Mouse (Mus musculus) brown adipose tissue, adult 24 weeks (tissue): ENCODE measurements around the gene Cyfip2. TPM values are rescaled to one million over a fixed set of nuclear protein-coding genes. Genes with fewer than 3 reads are reported as not detected.

Experiments
- H3K27ac ChIP-seq: fragments of 200-500 bp; replicated peaks from 2 replicates; pipeline ENCODE4 v1.5.1; 2012; ENCODE audit warnings: low read depth, mild to moderate bottlenecking, low read length
- H3K4me1 ChIP-seq: fragments of 200-500 bp; 2 replicates; pipeline ENCODE4 v1.6.1; 2012; ENCODE audit warnings: low read length, mixed read lengths; ENCODE audit not compliant: control insufficient read depth, insufficient read depth, insufficient read length
- H3K4me3 ChIP-seq: fragments of 200-500 bp; 2 replicates; pipeline ENCODE4 v1.5.1; 2012; ENCODE audit warnings: low read depth, mild to moderate bottlenecking, low read length, moderate library complexity; ENCODE audit not compliant: insufficient read depth
- polyA plus RNA-seq: library from polyadenylated mRNA; stranded (reverse); fragments of >200 nt; gene quantifications from 2 replicates; pipeline ENCODE4 v1.2.4, GENCODE M21; 2012; ENCODE audit not compliant: missing spikeins, insufficient read depth, insufficient read length

The Cyfip2 gene
- polyA plus RNA-seq, 1 experiment: 0.59 TPM

DNA sequence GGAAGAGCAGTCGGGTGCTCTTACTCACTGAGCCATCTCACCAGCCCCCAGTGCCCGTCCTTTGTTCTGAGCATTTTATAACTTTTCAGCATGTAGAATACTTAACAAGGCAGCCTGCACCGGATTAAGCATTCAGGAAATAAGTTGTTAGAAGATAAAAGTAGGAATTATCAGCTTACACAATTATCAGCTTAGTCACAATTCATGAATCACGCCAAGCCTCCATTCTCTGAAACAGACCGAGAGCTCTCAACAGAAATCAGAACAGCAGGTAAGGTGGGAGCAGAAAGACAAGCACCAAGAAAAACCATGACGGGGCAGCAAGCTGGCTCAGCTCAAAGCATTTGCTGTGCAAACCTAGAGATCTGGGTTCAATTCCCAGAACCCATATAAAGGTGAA lies 12.8 kb downstream of the Cyfip2 start:
- Histone ChIP-seq H3K4me3 (no peak overlapping the region), H3K27ac (no peak overlapping the region), H3K4me1 (no peaks in the 10 kb centered on the region)

DNA sequence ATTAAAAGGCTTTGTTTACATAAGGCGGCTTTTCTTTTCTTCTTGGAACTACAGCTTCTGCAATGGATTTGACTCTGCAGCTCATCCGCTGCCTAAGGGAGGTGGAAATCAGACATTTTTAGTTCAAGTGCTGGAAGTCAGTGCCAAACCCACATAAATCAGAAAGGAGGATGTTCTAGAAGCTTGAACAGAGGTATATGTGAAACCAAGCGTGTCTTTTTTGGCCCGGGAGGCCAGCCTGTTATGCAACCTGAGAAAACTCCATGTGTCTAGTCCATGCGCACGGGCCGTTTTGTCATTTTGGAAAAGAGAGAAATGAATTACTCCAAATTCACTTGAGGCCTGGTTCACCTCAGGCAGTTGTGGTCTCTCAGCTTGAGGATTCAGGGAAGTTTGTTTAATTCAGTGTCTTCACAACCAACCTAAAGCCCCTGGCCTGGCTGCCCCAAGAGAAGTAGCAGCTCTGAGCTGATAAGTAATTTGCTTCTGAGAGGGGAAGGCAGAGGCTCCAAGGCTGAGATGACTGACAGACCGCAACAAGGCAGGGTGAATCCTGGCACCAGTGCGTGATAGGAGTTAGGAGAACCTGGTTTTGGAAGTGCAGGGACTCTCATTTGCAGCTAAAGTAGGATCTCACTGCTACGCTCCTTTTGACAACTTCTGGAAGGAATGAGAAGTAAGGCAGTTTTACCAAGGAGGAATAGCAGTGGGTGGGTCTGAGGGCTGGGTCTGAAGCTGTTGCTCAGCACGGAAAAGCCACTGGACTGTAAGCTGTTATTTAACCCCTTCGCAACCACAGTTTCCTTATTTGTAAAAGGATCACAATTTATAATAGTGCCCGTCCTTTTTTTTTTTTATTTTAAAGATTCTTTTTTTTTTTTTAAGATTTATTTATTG lies 13.5 kb downstream of the Cyfip2 start:
- Histone ChIP-seq H3K27ac (no peak overlapping the region), H3K4me3 (no peak overlapping the region), H3K4me1 (no peaks in the 10 kb centered on the region)

DNA sequence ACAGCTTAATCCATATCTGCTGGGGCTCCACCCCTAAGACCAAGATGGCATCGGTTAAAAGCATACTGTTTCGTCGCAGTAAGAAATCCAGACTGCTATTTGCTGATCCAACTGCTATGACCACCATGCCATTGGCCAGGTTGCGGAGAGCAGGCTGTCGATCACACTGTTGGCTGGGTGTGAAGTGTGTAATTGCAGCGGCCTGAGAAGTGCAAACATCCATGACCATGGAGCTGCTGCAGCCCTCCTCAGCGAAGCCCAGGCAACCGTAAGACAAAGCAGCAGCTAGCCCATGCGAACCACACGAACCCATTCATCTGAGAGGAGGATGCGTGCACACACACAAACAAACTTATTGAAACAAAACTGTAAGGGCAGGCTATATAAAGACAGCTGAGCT lies 18.3 kb downstream of the Cyfip2 start:
- Histone ChIP-seq H3K27ac (no peak overlapping the region), H3K4me3 (no peak overlapping the region), H3K4me1 (no peaks in the 10 kb centered on the region)

- no peak overlapping the region for H3K4me3 ChIP-seq
- H3K4me1 ChIP-seq: no peaks in the 10 kb centered on the region
- no peak overlapping the region for H3K27ac ChIP-seq
These were observed 19.2 kb downstream of the Cyfip2 start for GRCm38 (mm10) chr11:46293491-46293890.

GRCm38 (mm10) chr11:46290988-46291405 lies 21.7 kb downstream of the Cyfip2 start:
- Histone ChIP-seq H3K4me3 (no peak overlapping the region), H3K27ac (no peak overlapping the region), H3K4me1 (no peaks in the 10 kb centered on the region)

DNA sequence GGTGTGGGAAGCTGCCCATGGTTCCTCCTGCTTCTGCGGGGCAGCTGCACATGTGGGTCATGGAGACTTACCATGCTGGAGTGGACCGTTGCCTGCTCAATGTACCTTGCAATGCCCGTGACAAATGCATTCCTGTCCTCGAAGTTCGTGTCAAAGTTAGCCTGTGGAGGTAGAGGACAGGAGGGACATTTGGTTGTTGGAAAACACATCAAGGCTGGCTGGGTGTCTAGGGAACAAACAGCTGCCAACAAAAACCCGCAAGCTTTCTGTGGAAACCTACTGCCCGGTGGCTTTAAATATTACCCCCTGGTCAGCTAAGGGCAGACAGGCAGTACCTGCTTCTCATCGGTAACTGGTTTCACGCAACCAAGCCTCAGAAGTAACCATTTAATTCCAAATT lies 23.1 kb downstream of the Cyfip2 start:
- H3K27ac ChIP-seq: no peak overlapping the region
- H3K4me3 ChIP-seq: no peak overlapping the region
- H3K4me1 ChIP-seq: no peaks in the 10 kb centered on the region

DNA sequence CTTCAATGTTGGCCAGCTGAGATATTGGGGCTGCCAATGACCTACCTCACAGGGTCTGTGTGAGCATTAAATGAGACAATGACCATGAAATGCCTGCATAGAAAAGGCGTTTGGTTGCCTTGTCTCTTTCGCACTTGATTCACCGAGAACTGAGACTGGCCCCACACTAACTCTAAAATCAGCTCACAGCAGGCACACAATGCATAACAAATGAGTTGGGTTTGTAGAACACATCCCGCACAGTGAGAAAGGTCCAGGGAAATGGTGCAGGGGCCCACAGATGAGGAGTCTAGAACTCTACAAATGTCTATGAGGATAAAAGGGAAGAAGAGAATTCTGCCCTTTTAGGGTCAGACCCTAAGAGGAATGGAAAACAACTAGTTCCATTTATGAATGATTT lies 23.6 kb downstream of the Cyfip2 start:
- H3K4me1 ChIP-seq: no peaks in the 10 kb centered on the region
- no peak overlapping the region for H3K27ac ChIP-seq
- H3K4me3 ChIP-seq: no peak overlapping the region

DNA sequence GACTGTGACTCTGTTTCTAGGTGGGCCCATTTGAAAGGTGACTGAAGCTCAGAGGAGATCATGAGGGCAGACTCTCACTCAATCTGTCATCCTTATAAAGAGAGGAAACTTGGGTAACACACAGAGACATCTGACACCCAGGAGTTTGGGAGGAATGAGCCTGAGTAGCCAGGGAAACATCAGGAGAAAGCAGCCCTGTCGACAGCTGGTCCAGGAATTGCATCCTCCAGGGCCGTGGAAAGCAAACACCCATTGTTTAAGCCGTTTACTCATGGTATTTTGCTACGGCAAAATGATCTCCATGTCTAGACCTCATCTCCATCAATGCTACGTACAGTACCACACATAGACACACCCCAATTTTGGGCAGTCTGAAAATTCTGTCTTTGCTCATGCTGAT lies 24.6 kb downstream of the Cyfip2 start:
- H3K4me3 ChIP-seq: no peak overlapping the region
- H3K27ac ChIP-seq: no peak overlapping the region
- no peaks in the 10 kb centered on the region for H3K4me1 ChIP-seq

DNA sequence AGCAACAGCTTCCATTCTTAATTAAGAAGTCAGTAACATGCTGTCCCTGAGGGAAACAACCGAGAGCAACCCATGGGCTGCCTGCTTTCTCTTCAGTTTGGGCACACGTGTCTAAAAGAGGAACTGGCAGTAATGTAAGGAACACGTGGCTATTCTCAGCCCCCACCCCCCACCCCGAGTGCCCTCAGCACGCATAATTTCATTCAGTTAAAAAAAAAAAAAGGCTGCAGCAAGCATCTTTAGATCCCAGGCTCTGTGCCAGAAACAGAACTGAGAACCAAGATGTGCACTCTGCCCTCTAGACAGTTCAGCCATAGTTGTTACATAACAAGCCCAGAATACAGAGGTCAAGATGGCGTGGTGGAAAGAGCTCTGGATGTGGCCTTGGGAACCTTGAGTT lies 25.9 kb downstream of the Cyfip2 start:
- H3K27ac ChIP-seq: no peak overlapping the region
- H3K4me3 ChIP-seq: no peak overlapping the region
- no peaks in the 10 kb centered on the region for H3K4me1 ChIP-seq

DNA sequence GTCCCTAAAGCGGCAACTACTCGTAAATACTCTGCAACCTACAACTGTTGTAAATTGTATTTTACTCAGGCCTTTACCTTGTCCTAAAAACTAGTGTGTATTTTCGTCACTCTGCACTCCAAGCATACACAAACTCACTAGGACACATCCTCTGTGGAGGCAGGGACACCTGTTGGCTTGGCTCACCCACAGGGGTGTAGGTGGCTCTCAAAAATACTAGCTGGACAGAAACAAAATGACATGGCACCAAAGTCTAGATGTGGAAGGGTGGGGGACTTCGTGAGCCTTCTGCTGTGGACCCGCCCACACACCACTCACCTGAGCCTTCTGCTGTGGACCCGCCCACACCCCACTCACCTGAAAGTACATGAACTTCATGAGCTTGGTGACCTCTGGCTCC lies 28.9 kb downstream of the Cyfip2 start:
- Histone ChIP-seq H3K27ac (no peak overlapping the region), H3K4me1 (no peaks in the 10 kb centered on the region)

DNA sequence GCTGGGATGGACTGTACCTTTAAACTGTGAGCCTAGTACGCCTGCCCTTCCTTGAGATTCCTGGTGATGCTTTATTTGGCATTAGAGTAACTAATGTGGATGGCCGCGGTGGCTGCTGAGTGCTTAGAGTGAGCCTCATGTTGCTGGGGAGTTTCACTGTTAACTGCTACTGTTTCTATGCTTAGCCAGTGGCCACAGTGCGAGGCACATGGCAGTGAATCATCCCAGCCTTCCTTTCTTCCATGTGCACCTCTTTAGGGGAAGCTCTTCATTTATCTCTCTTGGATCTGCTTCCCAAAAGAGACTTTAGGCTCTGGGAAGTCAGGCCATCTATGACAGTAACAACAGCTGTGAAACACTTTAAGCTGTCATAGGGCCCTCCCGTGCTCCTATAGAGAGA lies 30.0 kb downstream of the Cyfip2 start:
- Histone ChIP-seq H3K4me3 (no peak overlapping the region), H3K4me1 (no peaks in the 10 kb centered on the region), H3K27ac (no peak overlapping the region)

More for the DNA sequence above, 28.9 kb downstream of the Cyfip2 start:
- H3K4me3 ChIP-seq: no peak overlapping the region

DNA sequence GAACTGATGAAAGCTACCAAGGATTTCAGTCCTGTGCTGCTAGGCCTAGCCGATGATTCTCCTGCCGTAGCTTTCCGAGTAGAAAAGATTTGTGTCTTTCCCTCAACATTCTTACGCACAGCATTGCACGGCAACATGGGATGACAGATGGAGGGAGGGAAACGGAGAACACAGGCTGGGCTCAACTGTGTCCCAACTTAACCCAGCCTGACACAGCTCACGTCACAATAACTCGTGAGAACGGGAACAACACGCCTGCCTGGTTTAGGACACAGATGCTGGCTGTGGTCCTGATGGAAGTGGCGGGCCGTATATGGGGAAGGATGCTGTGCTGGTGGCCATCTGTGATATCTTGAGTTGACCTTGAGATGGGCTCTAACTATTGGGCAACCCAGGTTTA lies 34.0 kb downstream of the Cyfip2 start:
- Histone ChIP-seq H3K4me1 (no peaks in the 10 kb centered on the region), H3K27ac (no peak overlapping the region), H3K4me3 (no peak overlapping the region)

DNA sequence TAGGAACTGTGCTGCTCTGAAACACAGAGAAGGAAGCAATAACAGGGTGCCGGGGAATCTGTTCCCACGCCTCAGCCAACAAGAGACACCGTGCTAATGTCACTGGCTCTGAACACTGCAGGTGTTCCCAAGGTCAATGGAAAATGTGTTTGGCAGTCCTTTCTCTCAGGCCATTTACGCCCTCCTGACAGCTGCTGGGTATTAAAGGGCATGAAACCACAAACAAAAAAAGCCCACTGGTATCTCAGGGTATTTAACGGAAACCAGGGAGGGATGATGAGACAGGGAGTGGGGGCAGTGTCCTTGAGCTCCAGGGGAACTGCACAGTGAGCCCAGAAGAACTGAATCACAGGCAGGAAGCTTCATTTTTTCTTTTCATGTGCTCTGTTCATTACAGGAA lies 34.5 kb downstream of the Cyfip2 start:
- Histone ChIP-seq H3K27ac (no peak overlapping the region), H3K4me1 (no peaks in the 10 kb centered on the region)

DNA sequence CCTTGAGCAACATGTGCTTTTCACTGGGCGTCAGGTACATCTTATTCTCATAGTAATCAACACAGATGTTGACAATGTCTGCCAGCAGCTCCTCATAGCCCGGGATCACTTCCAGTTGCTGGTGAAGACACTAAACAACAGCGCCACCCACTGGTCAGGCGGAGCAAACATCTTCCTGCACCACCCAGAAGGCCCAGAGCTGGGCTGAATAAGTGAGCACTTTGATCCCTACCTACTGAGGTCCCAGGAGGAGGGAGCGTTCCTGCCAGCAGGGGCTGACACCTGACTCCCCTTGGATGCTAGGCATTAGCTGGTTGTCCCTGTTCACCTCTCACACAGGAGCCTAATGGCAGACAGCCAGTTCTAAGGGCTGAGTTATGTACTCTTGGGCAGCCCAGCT lies 35.9 kb downstream of the Cyfip2 start:
- H3K4me1 ChIP-seq: no peaks in the 10 kb centered on the region
- no peak overlapping the region for H3K27ac ChIP-seq
- H3K4me3 ChIP-seq: no peak overlapping the region

More for the DNA sequence above, 34.5 kb downstream of the Cyfip2 start:
- no peak overlapping the region for H3K4me3 ChIP-seq

GRCm38 (mm10) chr11:46276168-46276567 lies 36.5 kb downstream of the Cyfip2 start:
- Histone ChIP-seq H3K27ac (no peak overlapping the region), H3K4me1 (no peaks in the 10 kb centered on the region), H3K4me3 (no peak overlapping the region)

DNA sequence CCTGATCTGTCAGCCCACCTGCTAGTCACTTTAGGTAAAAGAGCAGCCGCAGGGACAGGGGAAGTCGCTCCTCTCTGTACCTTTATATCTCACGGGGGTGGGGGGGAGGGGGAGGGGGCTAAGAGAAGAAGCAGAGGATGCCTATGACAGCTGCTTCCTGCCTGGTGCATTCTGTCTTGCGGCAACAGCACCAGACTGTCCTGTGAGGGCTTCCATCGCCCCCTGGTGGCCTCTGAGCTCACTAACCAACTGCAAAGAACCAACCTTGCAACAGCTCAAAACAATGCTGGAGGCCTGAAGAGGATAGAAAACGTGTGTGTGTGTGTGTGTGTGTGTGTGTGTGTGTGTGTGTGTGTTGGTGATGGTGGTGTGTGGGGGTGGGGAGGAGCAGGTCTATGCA lies 37.4 kb downstream of the Cyfip2 start:
- no peaks in the 10 kb centered on the region for H3K4me1 ChIP-seq
- no peak overlapping the region for H3K4me3 ChIP-seq
- H3K27ac ChIP-seq: no peak overlapping the region
